Mouse (Mus musculus) stomach, embryonic 14.5 days (tissue): ENCODE results near the gene Arfgap1. TPM values are rescaled to one million over a fixed set of nuclear protein-coding genes. Genes with fewer than 3 reads are reported as not detected.

Source experiments
- polyA plus RNA-seq: library from polyadenylated mRNA; unstranded; fragments of >200 nt; fragmentation: Nextera tagmentation; extraction: Ambion mirVana; gene quantifications from 2 replicates; pipeline ENCODE4 v1.2.1, GENCODE M21; 2014

The Arfgap1 gene
- polyA plus RNA-seq, 1 experiment from 2014 or later, result 90.4 TPM

Other genes starting within 250 kb of the Arfgap1 start
- gene Slc17a9, start 242.0 kb upstream of the Arfgap1 start, polyA plus RNA-seq, result 1.7 and 1.9 TPM in 2 replicates
- gene Bhlhe23, start 190.3 kb upstream of the Arfgap1 start, polyA plus RNA-seq, result not detected in 2 replicates
- gene Ythdf1, start 46.3 kb upstream of the Arfgap1 start, polyA plus RNA-seq, result 27.1 and 35.3 TPM in 2 replicates
- 0.17 TPM in 1 of 2 replicates, not detected in the other for gene Birc7, start 38.2 kb upstream of the Arfgap1 start, polyA plus RNA-seq
- gene Nkain4, start 12.5 kb upstream of the Arfgap1 start, polyA plus RNA-seq, result 66.2 and 72.2 TPM in 2 replicates
- 0.53 and 1.1 TPM in 2 replicates for gene Col20a1, start 19.3 kb downstream of the Arfgap1 start, polyA plus RNA-seq
- gene Chrna4, start 76.3 kb downstream of the Arfgap1 start, polyA plus RNA-seq, result 1.5 and 2.2 TPM in 2 replicates
- gene Kcnq2, start 168.1 kb downstream of the Arfgap1 start, polyA plus RNA-seq, result 3.0 TPM in 2 replicates
- 0.23 and 0.28 TPM in 2 replicates for gene Eef1a2, start 189.8 kb downstream of the Arfgap1 start, polyA plus RNA-seq
- gene Ppdpf, start 220.0 kb downstream of the Arfgap1 start, polyA plus RNA-seq, result 354 and 378 TPM in 2 replicates
- not detected in 2 replicates for gene Ptk6, start 235.6 kb downstream of the Arfgap1 start, polyA plus RNA-seq
- 0.15 TPM in 1 of 2 replicates, not detected in the other for gene Srms, start 246.0 kb downstream of the Arfgap1 start, polyA plus RNA-seq